Mouse (Mus musculus) embryonic facial prominence, embryonic 11.5 days (tissue): ENCODE data around the gene Coro1b. TPM values are rescaled to one million over a fixed set of nuclear protein-coding genes. Genes with fewer than 3 reads are reported as not detected.

Source experiments
- ATAC-seq: fragments of 200-750 bp; cut with Nextera tagmentation; replicated peaks from 2 replicates; pipeline ENCODE4 v1.8.0; 2017; ENCODE audit warnings: low read depth; ENCODE audit not compliant: insufficient number of reproducible peaks, low FRiP score, low TSS enrichment
- DNase-seq: peaks from one replicate; pipeline ENCODE4 v3.0.0-alpha.2; 2015; ENCODE audit warnings: low spot score
- H3K27ac ChIP-seq: fragments of 300-500 bp; sonication (generic); replicated peaks from 2 replicates; pipeline ENCODE4 v1.5.1; 2014; ENCODE audit warnings: mild to moderate bottlenecking, low read depth, low read length, control low read depth
- H3K27me3 ChIP-seq: fragments of 300-500 bp; sonication (generic); 2 replicates; pipeline ENCODE4 v1.6.1; 2014; ENCODE audit warnings: mild to moderate bottlenecking, low read length, moderate library complexity, mixed read lengths; ENCODE audit not compliant: control insufficient read depth, insufficient read depth
- H3K36me3 ChIP-seq: fragments of 300-500 bp; sonication (generic); replicated peaks from 2 replicates; pipeline ENCODE4 v1.6.1; 2014; ENCODE audit warnings: low read depth, mild to moderate bottlenecking, low read length, moderate library complexity, mixed read lengths; ENCODE audit not compliant: control insufficient read depth, insufficient read depth
- H3K4me1 ChIP-seq: fragments of 300-500 bp; sonication (generic); 2 replicates; pipeline ENCODE4 v1.6.1; 2014; ENCODE audit warnings: low read length, mixed read lengths; ENCODE audit not compliant: control insufficient read depth, insufficient read depth
- H3K4me2 ChIP-seq: fragments of 300-500 bp; sonication (generic); 2 replicates; pipeline ENCODE4 v1.6.1; 2014; ENCODE audit warnings: low read depth, mild to moderate bottlenecking, control low read depth, low read length, moderate library complexity
- H3K4me3 ChIP-seq: fragments of 300-500 bp; sonication (generic); 2 replicates; pipeline ENCODE4 v1.5.1; 2014; ENCODE audit warnings: low read depth, low read length, control low read depth
- H3K9ac ChIP-seq: fragments of 300-500 bp; sonication (generic); replicated peaks from 2 replicates; pipeline ENCODE4 v1.6.1; 2014; ENCODE audit warnings: mild to moderate bottlenecking, control low read depth, low read length
- H3K9me3 ChIP-seq: fragments of 300-500 bp; sonication (generic); replicated peaks from 2 replicates; pipeline ENCODE4 v1.6.1; 2016; ENCODE audit warnings: mild to moderate bottlenecking, low read length, inconsistent platforms, mixed read lengths; ENCODE audit not compliant: control insufficient read depth
- WGBS: fragments of 180-500 bp; shearing (Covaris S2); extraction: QIAGEN DNeasy Blood & Tissue Kit; methylation state at CpG from one replicate; pipeline ENCODE4 v1.1.7; 2014; 5-methylcytosine and 5-hydroxymethylcytosine counted together
- polyA plus RNA-seq: library from polyadenylated mRNA; unstranded; fragments of >200 nt; fragmentation: Nextera tagmentation; extraction: Ambion mirVana; gene quantifications from 2 replicates; pipeline ENCODE4 v1.2.1, GENCODE M21; 2014

Gene Coro1b
- polyA plus RNA-seq, 1 experiment from 2014 or later: 108 TPM

DNA sequence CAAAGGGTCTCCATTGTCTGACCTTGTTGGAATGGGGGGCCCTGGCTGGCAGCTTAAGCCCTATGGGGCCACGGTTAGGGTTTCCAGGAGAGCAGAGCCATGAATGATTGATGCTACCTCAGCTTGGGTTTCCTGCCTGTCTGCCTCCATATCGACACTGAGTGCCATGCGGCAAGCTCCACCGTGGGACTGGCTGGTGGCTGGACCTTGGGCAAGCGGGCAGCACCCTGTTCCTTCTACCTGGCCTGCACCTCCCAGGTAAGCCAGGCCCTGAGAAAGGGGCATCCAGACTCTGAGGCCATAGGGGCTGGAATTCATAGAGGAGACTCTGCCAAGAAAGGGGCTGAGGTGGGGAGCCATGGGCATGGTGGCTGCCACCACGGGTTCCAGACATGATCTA is 8.3 kb upstream of the Coro1b start:
- Histone ChIP-seq H3K27ac (no peak overlapping the region), H3K27me3 (no peaks in the 10 kb centered on the region), H3K36me3 (no peaks in the 10 kb centered on the region), H3K4me2 (no peak overlapping the region), H3K9me3 (no peaks in the 10 kb centered on the region), H3K4me1 (no peaks in the 10 kb centered on the region), H3K9ac (no peak overlapping the region), H3K4me3 (no peak overlapping the region)
- ATAC-seq: no peak
- 74% methylated on average over 6 of the region's 6 CpGs for WGBS
- DNase-seq: no peak

DNA sequence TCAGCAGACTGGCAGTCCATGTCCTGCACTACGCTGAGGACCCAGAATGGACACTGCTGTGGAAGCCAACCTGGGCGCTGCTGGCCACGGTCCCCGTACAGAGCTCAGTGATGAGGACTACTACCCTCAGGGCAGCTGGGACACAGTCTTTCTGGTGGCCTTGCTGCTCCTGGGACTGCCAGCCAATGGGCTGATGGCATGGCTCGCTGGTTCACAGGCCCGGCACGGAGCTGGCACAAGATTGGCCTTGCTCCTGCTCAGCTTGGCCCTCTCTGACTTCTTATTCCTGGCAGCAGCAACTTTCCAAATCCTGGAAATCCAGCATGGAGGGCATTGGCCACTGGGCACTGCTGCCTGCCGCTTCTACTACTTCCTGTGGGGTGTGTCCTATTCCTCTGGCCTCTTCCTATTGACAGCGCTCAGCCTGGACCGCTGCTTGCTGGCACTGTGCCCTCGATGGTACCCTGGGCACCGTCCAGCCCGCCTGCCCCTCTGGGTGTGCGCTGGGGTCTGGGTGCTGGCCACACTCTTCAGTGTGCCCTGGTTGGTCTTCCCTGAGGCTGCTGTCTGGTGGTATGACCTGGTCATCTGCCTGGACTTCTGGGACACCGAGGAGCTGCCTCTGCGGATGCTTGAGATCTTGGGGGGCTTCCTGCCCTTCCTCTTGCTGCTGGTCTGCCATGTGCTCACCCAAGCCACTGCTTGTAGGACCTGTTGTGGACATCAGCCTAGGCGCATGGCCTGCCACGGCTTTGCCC is 5.8 kb upstream of the Coro1b start:
- no peak for ATAC-seq
- 91% methylated on average over 18 of the region's 18 CpGs for WGBS
- no peak overlapping the region for H3K27ac ChIP-seq

DNA sequence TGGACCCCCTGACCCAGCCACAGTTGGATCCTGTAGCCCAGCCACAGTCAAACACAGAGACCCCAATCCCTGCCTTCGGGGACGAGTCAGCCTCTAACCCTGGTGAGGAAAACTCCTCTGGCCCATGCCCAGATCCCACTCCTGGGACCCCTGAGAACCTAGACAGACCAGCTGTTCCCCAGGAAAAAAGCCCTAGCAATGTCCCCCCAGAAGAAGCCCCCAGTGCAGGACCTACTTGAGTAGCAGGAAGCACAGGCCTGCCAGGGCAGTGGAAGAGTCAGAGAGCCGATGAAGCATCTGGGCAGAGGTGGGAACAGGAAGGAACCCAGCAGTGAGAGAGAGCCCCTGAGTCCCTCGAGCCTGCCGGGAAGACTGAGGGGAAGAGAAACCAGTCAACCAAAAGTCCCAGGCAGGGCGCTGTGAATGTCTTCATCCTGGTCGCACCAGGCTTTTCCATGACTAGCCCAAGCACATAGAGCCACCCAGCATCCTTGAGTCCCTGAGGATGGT is 4.6 kb upstream of the Coro1b start, which contains the start of gene Cabp4:
TSS of gene Cabp4 (minus strand) at position 275 of the 510 bp plus-strand sequence.
- H3K27me3 ChIP-seq: no peaks in the 10 kb centered on the region
- H3K4me1 ChIP-seq: no peaks in the 10 kb centered on the region; the same call in 1 of the 2 replicates
- no peak within 1 kb of the TSS for H3K4me3 ChIP-seq
- no peak within 1 kb of the TSS for H3K9ac ChIP-seq
- no peaks in the 10 kb centered on the region for H3K9me3 ChIP-seq
- no peak for ATAC-seq
- no peak within 1 kb of the TSS for H3K4me2 ChIP-seq
- no peak for DNase-seq
- WGBS: 86% methylated on average over 7 of the region's 7 CpGs
- H3K36me3 ChIP-seq: no peaks in the 10 kb centered on the region
- H3K27ac ChIP-seq: no peak within 1 kb of the TSS

More for the DNA sequence above, 5.8 kb upstream of the Coro1b start:
- Histone ChIP-seq H3K9me3 (no peaks in the 10 kb centered on the region), H3K27me3 (no peaks in the 10 kb centered on the region), H3K36me3 (no peaks in the 10 kb centered on the region), H3K4me1 (no peaks in the 10 kb centered on the region), H3K4me2 (no peak overlapping the region), H3K4me3 (no peak overlapping the region), H3K9ac (no peak overlapping the region)
- DNase-seq: no peak

DNA sequence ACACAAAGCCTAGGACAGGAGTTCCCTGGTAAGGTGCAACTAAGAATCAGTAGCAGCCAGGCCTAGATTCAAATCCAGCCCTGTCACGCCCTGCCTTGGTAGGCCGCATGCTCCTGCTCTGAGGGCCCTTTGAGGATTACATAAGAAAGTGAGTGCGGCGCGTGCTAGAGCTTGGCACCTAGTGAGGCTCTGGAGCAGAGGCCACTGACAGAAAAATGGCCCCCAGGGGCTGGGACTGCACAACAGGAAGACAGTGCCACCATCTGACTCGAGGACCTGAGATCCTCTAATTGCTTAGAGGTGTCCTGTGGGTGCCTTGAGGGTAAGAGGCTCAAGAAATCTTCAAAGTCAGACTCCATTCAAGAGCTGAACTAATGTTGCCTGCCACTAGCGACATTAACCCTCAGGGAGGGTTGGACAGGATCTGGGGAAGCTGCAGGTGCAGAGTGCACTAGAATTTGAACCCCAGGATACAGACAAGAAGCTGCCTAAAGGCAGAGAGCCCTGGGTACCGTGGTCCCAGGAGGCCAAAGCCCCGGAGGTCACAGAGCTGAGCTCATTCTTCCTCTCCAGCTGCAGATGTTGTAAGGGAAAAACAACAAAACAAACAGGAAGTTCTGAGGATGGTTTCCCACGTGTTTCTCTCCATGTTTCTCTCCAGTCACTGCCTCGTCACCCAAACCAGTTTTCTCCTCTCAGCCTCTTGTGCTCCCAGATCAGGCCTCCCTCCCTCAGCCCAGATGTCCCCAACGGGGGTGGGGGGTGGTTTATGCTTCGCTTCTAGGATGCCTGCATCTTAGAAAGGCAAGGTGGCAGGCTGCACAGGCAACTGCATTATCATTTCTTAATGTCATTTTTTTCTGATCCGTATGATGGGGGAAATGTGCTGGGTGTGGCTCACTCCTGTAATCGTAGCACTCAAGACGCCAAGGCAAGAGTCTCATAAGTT is 3.6 kb upstream of the Coro1b start:
- ATAC-seq (no peak), DNase-seq (no peak)
- Histone ChIP-seq H3K36me3 (no peaks in the 10 kb centered on the region), H3K27me3 (no peaks in the 10 kb centered on the region), H3K4me3 (no peak overlapping the region), H3K27ac (no peak overlapping the region), H3K4me1 (peaks cover 4% of the 10 kb centered on the region), H3K4me2 (no peak overlapping the region), H3K9me3 (no peaks in the 10 kb centered on the region), H3K9ac (no peak overlapping the region)
- 78% methylated on average over 16 of the region's 16 CpGs for WGBS

DNA sequence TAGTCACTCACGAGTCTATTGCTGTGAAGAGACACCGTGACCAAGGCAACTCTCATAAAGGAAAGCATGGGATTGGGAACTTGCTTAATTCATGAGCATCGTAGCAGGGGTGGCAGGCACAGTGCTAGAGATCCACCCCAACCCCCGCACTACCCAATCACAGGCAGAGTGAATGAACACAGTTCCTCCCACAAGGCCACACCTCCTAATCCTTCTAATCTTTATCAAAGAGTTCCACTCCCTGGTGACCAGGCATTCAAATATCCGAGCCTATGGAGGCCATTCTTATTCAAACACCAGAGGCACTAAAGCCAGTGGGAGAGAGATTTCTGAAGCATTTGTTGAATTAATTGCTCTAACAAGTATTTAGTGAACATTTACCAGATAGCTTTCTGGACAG is 2.5 kb upstream of the Coro1b start:
- Histone ChIP-seq H3K4me1 (peaks cover 4% of the 10 kb centered on the region), H3K9me3 (no peaks in the 10 kb centered on the region), H3K27me3 (no peaks in the 10 kb centered on the region), H3K4me3 (no peak overlapping the region), H3K36me3 (no peaks in the 10 kb centered on the region), H3K4me2 (no peak overlapping the region), H3K27ac (no peak overlapping the region), H3K9ac (no peak overlapping the region)
- DNase-seq (no peak), ATAC-seq (no peak)
- WGBS: 87% methylated on average over 5 of the region's 5 CpGs

DNA sequence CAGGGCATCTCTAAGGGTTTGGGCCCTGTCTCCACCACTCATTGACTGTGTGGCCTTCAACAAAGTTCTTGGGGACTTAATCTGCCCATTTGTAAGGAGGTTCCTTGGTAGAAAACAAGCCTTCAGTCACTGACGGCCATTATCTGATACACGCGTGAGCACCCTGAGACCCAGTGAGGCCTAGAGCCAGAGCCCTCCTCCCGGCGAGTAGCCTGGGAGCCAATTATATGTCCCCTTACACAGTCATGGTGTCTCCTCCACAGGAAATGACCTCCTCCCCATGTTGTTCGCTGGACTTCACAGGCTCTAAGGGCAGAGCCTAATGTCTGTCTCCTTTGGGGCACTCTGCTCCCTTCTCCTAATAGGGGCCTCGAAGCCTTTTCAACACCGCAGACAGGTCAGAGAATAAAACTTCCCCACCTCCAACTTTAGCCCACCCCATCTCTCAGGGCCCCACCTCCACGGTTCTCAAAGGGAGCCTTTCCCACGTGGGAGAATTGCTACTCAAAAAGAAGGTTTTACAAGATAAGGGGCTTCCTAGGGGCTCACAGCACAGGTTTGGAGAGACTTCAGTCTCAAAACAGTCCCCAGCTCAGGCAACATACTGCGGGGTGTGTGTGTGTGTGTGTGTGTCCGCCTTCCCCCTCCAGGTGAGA is 1.9 kb upstream of the Coro1b start:
- H3K27me3 ChIP-seq: no peaks in the 10 kb centered on the region
- no peak overlapping the region for H3K27ac ChIP-seq
- H3K9me3 ChIP-seq: no peaks in the 10 kb centered on the region
- no peaks in the 10 kb centered on the region for H3K36me3 ChIP-seq
- 58% methylated on average over 12 of the region's 12 CpGs for WGBS
- no peak overlapping the region for H3K9ac ChIP-seq
- H3K4me1 ChIP-seq: peaks cover 4% of the 10 kb centered on the region
- ATAC-seq: no peak
- H3K4me2 ChIP-seq: no peak overlapping the region
- no peak for DNase-seq
- H3K4me3 ChIP-seq: no peak overlapping the region

DNA sequence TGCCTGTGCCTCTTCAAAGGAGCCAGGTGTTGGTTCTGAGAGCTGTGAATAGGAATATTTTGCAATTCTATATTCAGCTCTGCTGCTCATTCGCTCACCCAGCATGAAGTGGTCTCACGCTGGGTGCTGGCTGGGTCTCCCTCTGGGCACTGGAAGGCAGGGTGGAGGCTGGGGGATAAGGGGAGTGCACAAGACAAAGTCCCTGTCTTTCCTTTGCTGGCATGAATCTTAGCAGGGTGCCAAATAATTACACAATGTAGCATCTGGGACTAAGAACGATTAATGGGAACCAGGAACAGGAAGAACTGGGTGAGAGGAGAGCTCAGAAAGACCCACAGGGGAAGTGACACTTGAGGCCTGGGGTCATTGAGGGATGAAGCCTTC is 1.4 kb upstream of the Coro1b start:
- 37% methylated on average over 3 of the region's 3 CpGs for WGBS
- Histone ChIP-seq H3K4me3 (no peak overlapping the region), H3K4me2 (no peak overlapping the region), H3K27me3 (no peaks in the 10 kb centered on the region), H3K27ac (no peak overlapping the region), H3K4me1 (peaks cover 4% of the 10 kb centered on the region), H3K9ac (no peak overlapping the region), H3K36me3 (no peaks in the 10 kb centered on the region), H3K9me3 (no peaks in the 10 kb centered on the region)
- no peak for DNase-seq
- ATAC-seq: no peak
